Mouse (Mus musculus): ENCODE measurements around the gene Abl2. TPM values are rescaled to one million over a fixed set of nuclear protein-coding genes. Genes with fewer than 3 reads are reported as not detected.
"Not testable (repeated sequence)": the region's sequence is repeated elsewhere in the genome, so short reads cannot be mapped to it uniquely, and the experiment has no call there.

The Abl2 gene
- total RNA-seq, 2 experiments from 2014 or later, result 21.0 to 22.3 TPM

DNA sequence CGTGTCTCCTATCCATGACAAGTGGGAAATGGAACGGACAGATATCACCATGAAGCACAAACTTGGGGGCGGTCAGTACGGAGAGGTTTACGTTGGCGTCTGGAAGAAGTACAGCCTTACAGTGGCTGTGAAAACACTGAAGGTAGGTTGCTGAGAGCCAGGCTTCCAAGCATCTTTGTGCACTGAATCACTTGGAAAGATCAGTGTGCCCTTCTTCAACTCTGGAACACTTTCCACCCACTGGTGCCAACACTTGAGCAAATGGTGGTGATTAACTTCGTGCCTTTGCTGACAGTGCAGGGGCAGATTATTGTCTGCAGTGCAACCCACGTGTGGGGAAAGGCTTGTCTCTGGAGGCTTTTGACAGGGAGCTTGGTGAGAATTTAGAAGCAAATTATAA, 71.4 kb downstream of the Abl2 start:
- DNase-seq (ENCODE audit: low spot score in 2 of 2), result no peak

DNA sequence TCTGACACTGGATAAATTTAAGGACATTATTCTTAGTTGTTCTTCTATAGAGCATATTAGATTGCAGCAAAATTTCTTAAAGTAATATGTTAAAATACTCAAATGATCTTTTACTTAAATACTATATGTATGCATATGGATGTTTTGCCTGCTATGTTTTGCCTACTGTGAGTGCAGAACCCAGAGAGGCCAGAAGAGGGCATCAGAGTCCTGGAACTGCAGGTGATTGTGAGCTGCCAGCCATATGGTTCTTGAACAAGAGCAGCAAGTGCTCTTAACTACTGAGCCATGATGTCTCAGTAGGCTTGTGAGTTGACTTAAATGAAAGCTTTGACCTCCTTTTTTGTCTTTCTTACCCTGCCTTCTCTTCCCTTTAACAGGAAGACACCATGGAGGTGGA, 72.4 kb downstream of the Abl2 start:
- DNase-seq (ENCODE audit: low spot score in 2 of 2), result no peak

- no peak for DNase-seq (ENCODE audit: low spot score in 2 of 2)
Measured at GRCm38 (mm10) chr1:156633095-156633494, 74.5 kb downstream of the Abl2 start.

- no peak for DNase-seq (ENCODE audit: low spot score in 2 of 2)
Measured at GRCm38 (mm10) chr1:156635148-156635547, 76.6 kb downstream of the Abl2 start.

GRCm38 (mm10) chr1:156639455-156639854, 80.9 kb downstream of the Abl2 start:
- DNase-seq (ENCODE audit: low spot score in 2 of 2), result no peak

DNA sequence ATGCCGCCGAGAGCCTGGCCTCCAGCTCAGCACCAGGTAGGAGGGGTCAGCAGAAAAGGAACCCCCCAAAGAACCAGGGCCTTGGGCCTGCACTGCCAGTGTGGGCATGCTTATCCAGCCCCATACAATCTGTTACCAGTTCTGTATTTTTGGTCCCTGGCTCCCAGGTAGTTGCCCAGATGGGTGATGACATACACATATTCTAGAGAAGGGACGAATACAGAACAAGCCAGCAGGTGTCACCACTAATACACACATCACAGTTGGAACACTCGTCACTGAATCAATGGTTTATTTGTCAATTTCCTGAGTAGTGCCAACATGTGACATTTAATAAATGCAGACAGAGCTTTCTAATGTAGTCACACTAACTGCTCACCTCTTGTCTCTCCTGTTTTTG, 82.0 kb downstream of the Abl2 start:
- no peak for DNase-seq (ENCODE audit: low spot score in 2 of 2)

- DNase-seq (ENCODE audit: low spot score in 2 of 2), result no peak
Measured at GRCm38 (mm10) chr1:156641808-156642207, 83.2 kb downstream of the Abl2 start.

DNA sequence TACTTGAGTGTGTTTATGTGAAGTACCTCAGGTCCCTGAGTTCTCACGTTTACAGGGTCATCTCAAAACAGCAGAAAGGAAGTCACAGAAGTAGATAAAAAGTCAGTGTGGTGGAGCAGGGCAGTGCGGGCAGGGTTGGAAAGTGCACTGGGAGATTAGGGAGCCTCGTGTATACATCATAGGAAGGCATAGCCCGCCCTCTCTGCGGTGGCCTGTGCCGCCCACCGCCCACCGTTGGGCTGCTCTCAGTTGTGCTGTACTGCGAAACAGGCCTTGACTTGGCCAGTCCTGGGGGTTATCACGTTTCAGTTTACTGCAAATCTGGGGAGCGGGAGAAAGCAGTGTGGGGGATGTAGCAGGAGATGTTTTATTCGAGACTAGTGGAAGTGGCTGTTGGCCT, 84.2 kb downstream of the Abl2 start:
- no peak for DNase-seq (ENCODE audit: low spot score in 2 of 2)

GRCm38 (mm10) chr1:156644061-156644460, 85.5 kb downstream of the Abl2 start:
- DNase-seq (ENCODE audit: low spot score in 2 of 2), result no peak

- no peak for DNase-seq (ENCODE audit: low spot score in 2 of 2)
Measured at GRCm38 (mm10) chr1:156644780-156645523, 86.4 kb downstream of the Abl2 start.

GRCm38 (mm10) chr1:156645971-156646370, 87.4 kb downstream of the Abl2 start:
- no peak for DNase-seq (ENCODE audit: low spot score in 2 of 2)

- DNase-seq (ENCODE audit: low spot score in 2 of 2), result no peak
Measured at GRCm38 (mm10) chr1:156648705-156649104, 90.1 kb downstream of the Abl2 start.

- DNase-seq (ENCODE audit: low spot score in 2 of 2), result no peak
Measured at GRCm38 (mm10) chr1:156650631-156651030, 92.0 kb downstream of the Abl2 start.

DNA sequence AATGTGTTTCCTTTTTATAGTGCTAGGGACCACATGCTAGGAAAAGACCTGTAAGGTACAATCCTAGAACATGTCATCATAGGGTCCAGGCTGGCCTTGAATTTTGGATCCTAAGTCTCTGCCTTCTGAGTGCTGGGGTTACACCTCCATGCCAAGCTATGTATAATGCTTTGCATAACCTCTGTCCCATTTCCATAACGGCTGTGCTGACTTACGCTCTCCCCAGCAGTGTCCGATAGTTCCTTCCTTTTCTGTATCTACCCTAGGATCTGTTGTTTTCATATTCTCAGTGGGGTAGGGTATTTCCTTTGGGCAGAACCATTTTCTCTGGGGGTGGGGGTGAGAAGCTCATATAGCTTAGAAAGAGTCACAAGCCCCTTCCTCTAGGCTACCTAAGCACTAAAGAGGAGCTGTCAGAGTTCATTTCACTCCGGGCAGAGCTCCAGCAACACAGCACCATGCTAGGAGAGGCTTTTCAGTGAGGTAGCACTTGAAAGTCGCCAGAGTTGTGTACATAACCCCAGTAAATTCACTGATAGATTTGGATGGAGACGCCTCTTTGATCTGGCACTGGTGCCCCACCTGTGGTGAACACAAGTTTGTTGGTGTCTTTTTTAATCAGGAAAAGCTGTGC, 93.7 kb downstream of the Abl2 start:
- no peak for DNase-seq (ENCODE audit: low spot score in 2 of 2)

GRCm38 (mm10) chr1:156654735-156655530, 96.3 kb downstream of the Abl2 start:
- DNase-seq (ENCODE audit: low spot score in 2 of 2), result no peak

- DNase-seq (ENCODE audit: low spot score in 2 of 2), result no peak
Measured at GRCm38 (mm10) chr1:156657523-156657922, 98.9 kb downstream of the Abl2 start.

DNA sequence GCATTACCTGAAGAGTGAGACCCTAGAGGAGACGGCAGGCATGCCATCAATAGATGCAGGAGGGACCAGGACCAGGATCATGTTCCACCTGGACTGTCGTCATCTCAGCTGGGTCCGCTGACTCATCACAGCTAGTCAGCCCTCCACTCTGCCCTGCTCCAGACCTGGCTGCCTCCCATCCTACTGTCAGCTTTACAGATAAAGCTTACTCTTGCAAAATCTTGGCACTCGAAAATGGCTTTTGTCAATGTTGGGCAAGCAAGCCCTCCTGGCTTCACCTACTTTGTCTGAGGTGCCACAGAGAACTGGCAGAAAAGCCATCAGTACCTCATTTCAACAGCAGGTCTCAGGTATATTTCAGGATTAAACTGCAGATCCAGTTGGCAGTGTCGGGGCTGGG, 100.1 kb downstream of the Abl2 start:
- no peak for DNase-seq (ENCODE audit: low spot score in 2 of 2)

DNA sequence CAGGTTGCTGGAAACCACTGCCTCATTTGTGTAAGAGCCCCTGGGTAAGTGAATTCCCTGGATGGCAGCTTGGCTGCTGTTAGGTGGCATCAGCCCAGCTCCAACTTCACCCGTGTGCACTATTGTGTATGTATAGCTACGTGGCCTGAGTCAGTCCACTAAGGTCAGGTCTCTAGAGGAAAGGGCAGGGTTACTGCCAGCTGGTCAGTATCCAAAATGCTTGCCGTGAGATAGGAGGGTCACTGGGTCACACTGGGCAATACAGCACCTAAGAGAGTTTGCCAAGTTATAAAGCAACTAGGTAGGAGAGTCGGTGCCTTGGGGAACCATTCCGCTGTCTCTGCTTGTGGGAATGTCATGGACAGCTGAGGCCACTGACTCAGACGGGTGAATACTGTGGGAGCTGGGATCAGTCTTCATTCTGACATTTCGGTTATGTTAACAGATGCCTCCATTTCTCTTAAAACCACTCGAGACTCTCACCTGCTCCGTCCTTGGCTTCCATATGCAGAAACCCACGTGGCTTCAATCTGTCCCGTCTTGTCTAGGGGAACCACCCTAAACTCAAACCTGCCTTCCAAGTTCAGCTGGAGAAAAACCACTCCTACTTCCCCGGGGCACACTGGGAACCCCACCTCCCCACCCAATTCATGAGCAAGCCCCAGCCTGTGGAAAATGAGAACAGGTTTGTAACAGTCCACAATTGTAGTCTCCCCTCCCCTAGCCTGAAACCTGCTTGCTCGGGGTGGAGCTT, 101.5 kb downstream of the Abl2 start:
- no peak for DNase-seq (ENCODE audit: low spot score in 2 of 2)

DNA sequence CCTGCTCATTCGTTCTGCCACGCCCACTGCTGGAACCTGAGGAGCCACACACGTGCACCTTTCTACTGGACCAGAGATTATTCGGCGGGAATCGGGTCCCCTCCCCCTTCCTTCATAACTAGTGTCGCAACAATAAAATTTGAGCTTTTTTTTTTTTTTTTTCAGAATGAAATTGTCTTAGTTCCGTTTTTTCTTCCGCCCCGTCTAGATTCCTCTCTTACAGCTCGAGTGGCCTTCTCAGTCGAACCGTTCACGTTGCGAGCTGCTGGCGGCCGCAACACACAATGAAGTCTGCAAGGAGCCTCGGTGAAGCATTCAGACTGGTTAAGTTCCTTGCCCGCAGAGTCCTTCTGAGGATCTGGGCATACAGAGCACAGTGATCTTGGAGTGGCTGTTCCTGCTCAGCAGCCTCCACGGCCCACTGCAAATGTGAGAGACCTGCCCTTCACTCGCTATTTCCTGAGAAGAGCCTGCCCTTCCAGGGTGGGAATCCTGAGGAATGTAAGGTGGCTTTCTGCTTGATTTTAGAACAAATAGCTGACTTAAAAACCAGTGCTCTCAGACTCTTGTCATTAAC, 102.2 kb downstream of the Abl2 start:
- not testable (repeated sequence) for DNase-seq (ENCODE audit: low spot score in 2 of 2)

GRCm38 (mm10) chr1:156665777-156666176, 107.2 kb downstream of the Abl2 start:
- DNase-seq (ENCODE audit: low spot score in 2 of 2), result no peak

Measured in gastrocnemius, postnatal 4 days (tissue).